Mouse (Mus musculus): Measurements from ENCODE around the gene Ap3b2. TPM values are rescaled to one million over a fixed set of nuclear protein-coding genes. Genes with fewer than 3 reads are reported as not detected.
A peak's percentile ranks its signal among the peaks of the same experiment; 100 is the strongest.

Gene Ap3b2
- polyA plus RNA-seq (2015; fragmentation: Nextera tagmentation; extraction: Ambion mirVana), result 5.9 and 6.2 TPM in 2 replicates

GRCm38 (mm10) chr7:81493331-81494021, at the start of gene Ap3b2:
Gene Ap3b2, minus strand, starts transcription at chr7:81493925.
- peaks cover 10% of the 10 kb centered on the region for H3K27me3 ChIP-seq (replicated peaks)
- H3K9me3 ChIP-seq, result no peaks in the 10 kb centered on the region
- H3K9ac ChIP-seq, result 0 out of 2 replicates have a peak within 1 kb of the TSS, but pooled peaks have one; percentile 11
- H3K4me2 ChIP-seq (replicated peaks), result peak within 1 kb of the TSS; percentile 89
- H3K4me1 ChIP-seq (replicated peaks), result no peaks in the 10 kb centered on the region
- under 1% methylated on average over 57 of the region's 57 CpGs for WGBS
- H3K27ac ChIP-seq, result 0 out of 2 replicates have a peak within 1 kb of the TSS, but pooled peaks have one; percentile 27
- H3K4me3 ChIP-seq (replicated peaks), result peak within 1 kb of the TSS; percentile 48
- peak; percentile 91 for ATAC-seq
- H3K36me3 ChIP-seq, result no peaks in the 10 kb centered on the region

DNA sequence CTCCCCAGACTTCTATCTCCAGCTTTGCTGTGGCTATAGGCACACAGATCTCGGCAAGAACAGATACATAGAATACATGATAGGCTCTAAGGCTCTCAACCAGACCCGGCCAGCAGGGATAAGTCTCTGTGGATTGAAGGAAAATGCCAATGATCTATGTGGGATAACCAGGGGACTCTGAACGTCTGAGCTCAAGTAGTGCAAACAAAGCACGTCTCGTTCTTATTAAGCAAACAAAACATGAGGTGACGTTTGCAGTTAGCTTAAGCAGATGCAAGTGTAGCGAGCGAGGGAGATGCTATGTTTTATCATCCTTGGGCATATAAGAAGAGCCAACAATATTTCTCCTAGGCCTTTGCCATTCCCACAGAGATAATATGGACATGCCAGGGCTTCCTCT, 49.2 kb upstream of the Ap3b2 start:
- no peaks in the 10 kb centered on the region for H3K4me1 ChIP-seq (replicated peaks)
- no peaks in the 10 kb centered on the region for H3K9me3 ChIP-seq
- WGBS, result 60% methylated on average over 8 of the region's 8 CpGs
- no peak overlapping the region for H3K4me3 ChIP-seq (replicated peaks)
- no peaks in the 10 kb centered on the region for H3K27me3 ChIP-seq (replicated peaks)
- no peak overlapping the region for H3K4me2 ChIP-seq (replicated peaks)
- no peaks in the 10 kb centered on the region for H3K36me3 ChIP-seq
- no peak overlapping the region for H3K9ac ChIP-seq
- no peak for ATAC-seq
- no peak overlapping the region for H3K27ac ChIP-seq

- no peaks in the 10 kb centered on the region for H3K9me3 ChIP-seq
- H3K27ac ChIP-seq, result no peak overlapping the region
- no peak overlapping the region for H3K4me2 ChIP-seq (replicated peaks)
- WGBS, result 87% methylated on average over 7 of the region's 7 CpGs
- H3K4me1 ChIP-seq (replicated peaks), result no peaks in the 10 kb centered on the region
- no peak overlapping the region for H3K4me3 ChIP-seq (replicated peaks)
- no peaks in the 10 kb centered on the region for H3K27me3 ChIP-seq (replicated peaks)
- H3K36me3 ChIP-seq, result no peaks in the 10 kb centered on the region
- ATAC-seq, result no peak
- no peak overlapping the region for H3K9ac ChIP-seq
Measured at GRCm38 (mm10) chr7:81541924-81542524, 48.3 kb upstream of the Ap3b2 start.

GRCm38 (mm10) chr7:81540999-81541398, 47.3 kb upstream of the Ap3b2 start:
- Histone ChIP-seq H3K4me2 (replicated peaks) (no peak overlapping the region), H3K9me3 (no peaks in the 10 kb centered on the region), H3K9ac (no peak overlapping the region), H3K4me3 (replicated peaks) (no peak overlapping the region), H3K27me3 (replicated peaks) (no peaks in the 10 kb centered on the region), H3K36me3 (no peaks in the 10 kb centered on the region), H3K4me1 (replicated peaks) (no peaks in the 10 kb centered on the region), H3K27ac (no peak overlapping the region)
- 45% methylated on average over 1 of the region's 1 CpGs for WGBS
- ATAC-seq, result no peak

DNA sequence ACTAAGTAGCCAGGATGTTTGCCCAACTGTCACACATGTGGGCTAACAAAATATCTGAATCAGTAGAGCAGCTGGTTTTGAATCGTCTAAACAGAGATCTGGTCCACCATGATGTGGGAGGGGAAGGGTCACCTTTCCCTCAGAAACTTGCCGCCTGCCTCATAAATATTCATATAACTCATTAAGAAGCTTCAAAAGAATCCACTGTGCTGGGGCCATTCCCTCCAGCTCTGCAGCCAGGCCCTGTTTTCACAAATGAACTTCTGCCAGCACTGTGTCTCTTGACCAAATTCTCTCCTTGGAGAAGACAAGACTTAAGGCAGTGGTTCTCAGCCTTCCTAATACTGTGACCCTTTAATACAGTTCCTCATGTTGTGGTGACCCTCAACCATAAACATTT, 45.8 kb upstream of the Ap3b2 start:
- no peak overlapping the region for H3K9ac ChIP-seq
- H3K9me3 ChIP-seq, result no peaks in the 10 kb centered on the region
- H3K4me2 ChIP-seq (replicated peaks), result no peak overlapping the region
- H3K4me3 ChIP-seq (replicated peaks), result no peak overlapping the region
- ATAC-seq, result no peak
- no peaks in the 10 kb centered on the region for H3K4me1 ChIP-seq (replicated peaks)
- no peak overlapping the region for H3K27ac ChIP-seq
- peaks cover 7% of the 10 kb centered on the region; the same call in 1 of the 2 replicates for H3K36me3 ChIP-seq
- H3K27me3 ChIP-seq (replicated peaks), result no peaks in the 10 kb centered on the region
- 38% methylated on average over 2 of the region's 2 CpGs for WGBS

- H3K27me3 ChIP-seq (replicated peaks), result no peaks in the 10 kb centered on the region
- H3K9me3 ChIP-seq, result no peaks in the 10 kb centered on the region
- no peak overlapping the region for H3K4me2 ChIP-seq (replicated peaks)
- H3K36me3 ChIP-seq, result peaks cover 19% of the 10 kb centered on the region
- ATAC-seq, result no peak
- no peak overlapping the region for H3K27ac ChIP-seq
- H3K4me1 ChIP-seq (replicated peaks), result no peaks in the 10 kb centered on the region
- H3K9ac ChIP-seq, result no peak overlapping the region
- WGBS, result 72% methylated on average over 2 of the region's 2 CpGs
- H3K4me3 ChIP-seq (replicated peaks), result no peak overlapping the region
Measured at GRCm38 (mm10) chr7:81538070-81538675, 44.4 kb upstream of the Ap3b2 start.

DNA sequence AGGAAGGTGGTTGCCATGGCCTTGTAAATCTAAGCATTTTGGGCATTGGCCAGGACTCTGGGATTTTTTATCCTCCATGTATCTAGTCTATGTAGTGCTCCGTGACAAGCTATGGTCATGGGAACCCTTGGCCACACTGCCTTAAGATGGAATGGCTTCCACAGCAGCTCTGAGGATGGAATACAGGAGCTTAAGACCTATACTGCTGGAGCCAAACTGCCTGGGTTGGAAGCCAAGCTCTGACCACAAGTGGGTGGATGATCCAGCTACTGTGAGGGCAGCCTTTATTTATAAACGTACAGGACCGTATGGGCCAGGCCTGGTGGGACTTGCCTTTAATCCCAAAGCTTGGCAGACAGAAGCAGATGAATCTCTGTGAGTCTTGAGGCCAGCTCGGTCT, 42.8 kb upstream of the Ap3b2 start:
- no peak for ATAC-seq
- Histone ChIP-seq H3K27ac (no peak overlapping the region), H3K4me1 (replicated peaks) (no peaks in the 10 kb centered on the region), H3K36me3 (peaks cover 32% of the 10 kb centered on the region), H3K4me2 (replicated peaks) (no peak overlapping the region), H3K9me3 (no peaks in the 10 kb centered on the region), H3K9ac (no peak overlapping the region), H3K27me3 (replicated peaks) (no peaks in the 10 kb centered on the region), H3K4me3 (replicated peaks) (no peak overlapping the region)
- 86% methylated on average over 4 of the region's 4 CpGs for WGBS

- WGBS, result 80% methylated on average over 1 of the region's 1 CpGs
- Histone ChIP-seq H3K4me2 (replicated peaks) (no peak overlapping the region), H3K27ac (no peak overlapping the region), H3K4me3 (replicated peaks) (no peak overlapping the region), H3K4me1 (replicated peaks) (no peaks in the 10 kb centered on the region), H3K9ac (no peak overlapping the region), H3K36me3 (peaks cover 43% of the 10 kb centered on the region), H3K27me3 (replicated peaks) (no peaks in the 10 kb centered on the region), H3K9me3 (no peaks in the 10 kb centered on the region)
- no peak for ATAC-seq
Measured at GRCm38 (mm10) chr7:81531462-81531861, 37.7 kb upstream of the Ap3b2 start.

GRCm38 (mm10) chr7:81528918-81529317, 35.2 kb upstream of the Ap3b2 start:
- Histone ChIP-seq H3K9me3 (no peaks in the 10 kb centered on the region), H3K36me3 (peaks cover 34% of the 10 kb centered on the region), H3K4me3 (replicated peaks) (no peak overlapping the region), H3K4me1 (replicated peaks) (peaks cover 9% of the 10 kb centered on the region; the same call in 1 of the 2 replicates), H3K9ac (no peak overlapping the region), H3K4me2 (replicated peaks) (no peak overlapping the region), H3K27ac (no peak overlapping the region), H3K27me3 (replicated peaks) (no peaks in the 10 kb centered on the region)
- WGBS, result 88% methylated on average over 8 of the region's 8 CpGs
- ATAC-seq, result no peak

GRCm38 (mm10) chr7:81523663-81524017, 29.9 kb upstream of the Ap3b2 start:
- peak overlapping the region; percentile 57 for H3K4me3 ChIP-seq (replicated peaks)
- peak overlapping the region; percentile 96 for H3K27ac ChIP-seq
- H3K27me3 ChIP-seq (replicated peaks), result no peaks in the 10 kb centered on the region
- peak overlapping the region; percentile 59 for H3K4me2 ChIP-seq (replicated peaks)
- H3K4me1 ChIP-seq (replicated peaks), result peaks cover 12% of the 10 kb centered on the region; the same call in 1 of the 2 replicates
- H3K9ac ChIP-seq, result peak overlapping the region; percentile 40
- WGBS, result 5% methylated on average over 13 of the region's 13 CpGs
- ATAC-seq, result no peak; the same call in 1 of the 2 replicates
- no peaks in the 10 kb centered on the region for H3K9me3 ChIP-seq
- peaks cover 11% of the 10 kb centered on the region; the same call in 1 of the 2 replicates for H3K36me3 ChIP-seq

DNA sequence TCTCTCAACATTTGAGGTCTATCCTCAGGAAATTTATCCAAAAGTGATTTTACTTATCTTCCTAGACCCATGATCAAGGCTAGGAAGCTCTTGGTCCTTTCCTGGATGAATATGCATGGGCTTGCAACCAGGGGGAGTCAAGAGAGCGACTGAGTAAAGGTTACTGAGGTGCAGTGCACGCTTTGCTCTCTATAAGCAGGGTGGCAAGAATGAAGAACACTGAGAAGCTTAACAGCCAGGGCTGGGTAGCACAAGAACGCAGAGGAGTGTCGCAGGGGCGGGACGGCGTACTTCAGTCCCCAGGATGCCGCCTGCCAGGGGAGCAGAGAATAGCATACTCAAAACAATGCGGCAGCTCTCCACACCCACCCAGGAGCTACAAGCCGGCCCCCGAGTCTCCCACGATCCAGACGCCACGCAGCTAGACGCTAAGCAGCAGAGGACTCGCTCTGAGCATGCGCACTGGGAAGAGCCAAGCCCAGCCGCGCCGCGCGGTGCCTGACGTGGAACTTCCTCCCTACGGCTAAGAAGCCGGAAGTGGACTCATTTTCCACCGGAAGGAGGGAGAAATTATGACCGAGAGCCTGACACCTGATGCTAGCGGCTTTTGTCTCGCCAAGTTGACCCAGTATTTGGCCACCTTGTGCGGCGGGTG, 29.4 kb upstream of the Ap3b2 start:
- no peaks in the 10 kb centered on the region for H3K9me3 ChIP-seq
- peak overlapping the region; percentile 59 for H3K4me2 ChIP-seq (replicated peaks)
- peaks cover 10% of the 10 kb centered on the region; the same call in 1 of the 2 replicates for H3K36me3 ChIP-seq
- peak; percentile 99 for ATAC-seq
- WGBS, result under 1% methylated on average over 31 of the region's 31 CpGs
- peak overlapping the region; percentile 53 for H3K9ac ChIP-seq
- no peaks in the 10 kb centered on the region for H3K27me3 ChIP-seq (replicated peaks)
- peak overlapping the region; percentile 96 for H3K27ac ChIP-seq
- peak overlapping the region; percentile 57 for H3K4me3 ChIP-seq (replicated peaks)
- peaks cover 12% of the 10 kb centered on the region; the same call in 1 of the 2 replicates for H3K4me1 ChIP-seq (replicated peaks)
